Mouse (Mus musculus): Measurements from ENCODE around the gene Camkk2.

- TF ChIP-seq CTCF (IDR thresholded peaks at IDR 0.05; ENCODE audit: insufficient read depth, low read depth, low read length) (no peak), POLR2A (IDR thresholded peaks at IDR 0.05; ENCODE audit: insufficient read depth, low read depth, low read length) (no peak)
Measured at GRCm38 (mm10) chr5:122822441-122822840, 43.2 kb upstream of the Camkk2 start.

Data from olfactory bulb, adult 2 months (tissue).